Mouse (Mus musculus) bone marrow, adult 2 months (tissue): ENCODE measurements around the gene Tab1. TPM values are rescaled to one million over a fixed set of nuclear protein-coding genes. Genes with fewer than 3 reads are reported as not detected.

Experiments
- H3K27ac ChIP-seq: fragments of 200-500 bp; 2 replicates; pipeline ENCODE4 v1.5.1; 2012; ENCODE audit warnings: low read depth, mild to moderate bottlenecking, control low read depth, inconsistent platforms, low read length; ENCODE audit not compliant: control insufficient read depth, poor library complexity, insufficient read depth
- H3K4me1 ChIP-seq: fragments of 200-500 bp; 2 replicates; pipeline ENCODE4 v1.6.1; 2011; ENCODE audit warnings: low read length; ENCODE audit not compliant: control insufficient read depth, insufficient read depth
- H3K4me3 ChIP-seq: fragments of 200-500 bp; replicated peaks from 2 replicates; pipeline ENCODE3; 2011; ENCODE audit warnings: mild to moderate bottlenecking, low read depth, low read length, control low read depth; ENCODE audit not compliant: control insufficient read depth
- CTCF ChIP-seq: fragments of 200-500 bp; IDR thresholded peaks from 2 replicates; pipeline ENCODE4 v1.5.1; 2011; ENCODE audit warnings: low read length, control low read depth; ENCODE audit not compliant: control insufficient read depth, insufficient read depth
- POLR2A ChIP-seq: fragments of 200-500 bp; IDR thresholded peaks from 2 replicates; pipeline ENCODE4 v1.6.1; 2011; ENCODE audit warnings: low read depth, mild to moderate bottlenecking, control low read depth, low read length, borderline replicate concordance; ENCODE audit not compliant: control insufficient read depth
- WGBS: fragments of 180-500 bp; shearing (Covaris S2); methylation state at CpG from one replicate; pipeline ENCODE4 v1.1.7; 2018; 5-methylcytosine and 5-hydroxymethylcytosine counted together
- polyA plus RNA-seq: library from polyadenylated mRNA; stranded (reverse); fragments of >200 nt; gene quantifications from 2 replicates; pipeline ENCODE4 v1.2.4, GENCODE M21; 2011; ENCODE audit warnings: low replicate concordance; ENCODE audit not compliant: missing spikeins, insufficient read depth, insufficient read length

Tab1 gene
- polyA plus RNA-seq, 1 experiment: 26.6 TPM

DNA sequence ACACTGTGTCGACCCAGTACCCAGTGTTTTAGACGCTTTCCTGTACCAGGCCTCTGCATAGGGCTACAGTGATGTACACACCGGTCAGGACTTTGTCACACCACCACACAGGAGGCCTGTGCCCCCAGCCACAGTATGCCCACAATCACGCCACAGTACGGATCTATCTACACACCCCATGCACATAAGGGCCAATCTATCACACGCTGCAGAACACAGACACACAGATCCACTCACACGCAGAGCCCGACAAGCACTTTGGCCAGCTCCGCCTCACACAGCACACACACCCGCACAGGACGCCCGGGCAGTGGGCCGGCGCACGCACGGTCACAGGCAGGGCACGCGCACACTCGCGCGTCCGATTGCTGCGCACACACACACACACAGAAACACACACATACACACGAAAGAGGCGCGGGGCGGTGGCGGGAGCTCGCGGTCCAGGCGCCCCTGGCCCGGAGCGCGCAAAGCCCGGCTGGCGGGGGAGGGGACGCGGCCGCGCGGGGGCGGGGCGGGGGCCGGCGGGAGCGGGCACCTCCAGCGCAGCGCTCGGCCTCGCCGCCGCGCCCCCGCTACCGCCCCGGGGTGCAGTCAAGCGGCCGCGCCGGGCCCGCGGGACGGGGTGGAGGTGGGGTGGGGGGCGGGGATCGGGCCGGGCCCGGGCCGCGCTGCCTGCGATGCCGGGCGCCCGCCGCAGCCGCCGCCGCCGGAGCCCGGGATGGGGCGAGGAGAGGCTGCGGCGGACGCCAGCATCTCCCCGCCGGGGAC is 40.3 kb downstream of the Tab1 start, which contains the start of gene Mgat3:
TSS of gene Mgat3 (plus strand) at position 721 of the 771 bp plus-strand sequence.
- Histone ChIP-seq H3K4me3 (no peak within 1 kb of the TSS), H3K27ac (no peak within 1 kb of the TSS), H3K4me1 (no peaks in the 10 kb centered on the region)
- WGBS: 8% methylated on average over 51 of the region's 85 CpGs
- TF ChIP-seq POLR2A (no peak), CTCF (no peak)

DNA sequence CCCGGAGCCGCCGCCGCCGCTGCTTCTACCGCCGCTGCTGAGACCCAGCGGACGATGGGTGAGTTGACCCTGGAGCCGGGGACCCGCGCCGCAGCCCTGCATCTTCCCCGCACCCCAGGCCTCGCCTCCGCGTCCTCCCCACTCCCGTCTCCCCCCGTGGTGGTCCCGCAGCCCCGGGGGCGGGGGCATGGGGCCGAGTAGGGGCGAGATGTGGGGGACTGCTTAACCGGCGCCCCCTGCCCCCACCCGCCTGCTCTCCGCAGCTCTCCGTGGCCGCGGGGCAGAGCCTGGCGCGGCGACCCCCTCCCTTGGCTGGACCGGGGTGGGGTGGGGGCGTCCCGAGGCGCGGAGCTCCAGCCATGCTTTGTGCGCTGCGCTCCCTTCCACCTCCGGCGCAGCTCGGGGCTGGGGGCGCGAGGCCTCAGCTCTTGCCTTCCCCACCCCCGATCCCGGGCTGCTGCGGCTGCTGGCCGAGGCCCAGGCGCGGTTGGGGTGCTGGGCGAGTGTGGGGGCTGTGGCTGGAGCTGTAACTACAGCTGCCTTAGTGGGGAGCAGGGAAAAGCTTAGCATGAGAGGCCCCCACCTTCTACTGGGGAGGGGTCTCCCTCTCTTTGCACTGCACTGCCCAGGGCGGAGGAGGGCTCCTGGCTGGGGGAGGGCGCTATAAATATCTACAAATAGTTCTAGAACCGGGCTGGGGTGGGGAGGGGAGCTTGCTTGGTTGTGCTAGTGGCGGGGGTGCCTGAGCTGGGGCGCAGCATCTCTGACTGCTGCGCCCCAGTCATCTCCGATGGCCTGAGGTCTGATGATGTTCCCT is 41.1 kb downstream of the Tab1 start:
- H3K4me1 ChIP-seq: no peaks in the 10 kb centered on the region
- H3K4me3 ChIP-seq: no peak overlapping the region
- no peak overlapping the region for H3K27ac ChIP-seq
- WGBS: 5% methylated on average over 51 of the region's 60 CpGs
- no peak for TF ChIP-seq POLR2A
- no peak for TF ChIP-seq CTCF

DNA sequence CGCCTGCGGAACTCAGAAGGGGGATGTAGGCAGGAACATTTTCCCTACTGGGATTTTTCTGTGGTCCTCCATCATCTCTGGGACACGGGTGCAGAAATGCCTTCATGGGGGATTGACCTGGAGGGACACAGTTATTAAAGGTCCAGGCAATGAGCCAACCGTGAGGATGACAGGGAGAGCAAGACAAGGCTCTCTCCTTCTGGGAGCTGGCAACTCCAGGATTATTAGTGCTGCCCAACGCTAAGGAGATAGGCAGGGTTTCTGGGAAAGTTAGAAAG is 41.6 kb downstream of the Tab1 start:
- no peak overlapping the region for H3K27ac ChIP-seq
- H3K4me1 ChIP-seq: no peaks in the 10 kb centered on the region
- WGBS: 24% methylated on average over 5 of the region's 5 CpGs
- H3K4me3 ChIP-seq: no peak overlapping the region
- TF ChIP-seq CTCF (no peak), POLR2A (no peak)

GRCm38 (mm10) chr15:80175316-80175715 is 42.4 kb downstream of the Tab1 start:
- Histone ChIP-seq H3K4me3 (no peak overlapping the region), H3K4me1 (no peaks in the 10 kb centered on the region), H3K27ac (no peak overlapping the region)
- 76% methylated on average over 9 of the region's 9 CpGs for WGBS
- TF ChIP-seq CTCF: no peak
- TF ChIP-seq POLR2A: no peak

GRCm38 (mm10) chr15:80175756-80176155 is 42.8 kb downstream of the Tab1 start:
- Histone ChIP-seq H3K4me1 (no peaks in the 10 kb centered on the region), H3K4me3 (no peak overlapping the region), H3K27ac (no peak overlapping the region)
- TF ChIP-seq CTCF (no peak), POLR2A (no peak)
- WGBS: 76% methylated on average over 5 of the region's 6 CpGs

- no peak overlapping the region for H3K27ac ChIP-seq
- TF ChIP-seq CTCF (no peak), POLR2A (no peak)
- no peaks in the 10 kb centered on the region for H3K4me1 ChIP-seq
- 80% methylated on average over 7 of the region's 7 CpGs for WGBS
- H3K4me3 ChIP-seq: no peak overlapping the region
Measured at GRCm38 (mm10) chr15:80181561-80181960, 48.6 kb downstream of the Tab1 start.

- Histone ChIP-seq H3K27ac (no peak overlapping the region), H3K4me1 (no peaks in the 10 kb centered on the region), H3K4me3 (no peak overlapping the region)
- WGBS: 70% methylated on average over 4 of the region's 4 CpGs
- TF ChIP-seq CTCF: no peak
- TF ChIP-seq POLR2A: no peak
Measured at GRCm38 (mm10) chr15:80182072-80182700, 49.3 kb downstream of the Tab1 start.

DNA sequence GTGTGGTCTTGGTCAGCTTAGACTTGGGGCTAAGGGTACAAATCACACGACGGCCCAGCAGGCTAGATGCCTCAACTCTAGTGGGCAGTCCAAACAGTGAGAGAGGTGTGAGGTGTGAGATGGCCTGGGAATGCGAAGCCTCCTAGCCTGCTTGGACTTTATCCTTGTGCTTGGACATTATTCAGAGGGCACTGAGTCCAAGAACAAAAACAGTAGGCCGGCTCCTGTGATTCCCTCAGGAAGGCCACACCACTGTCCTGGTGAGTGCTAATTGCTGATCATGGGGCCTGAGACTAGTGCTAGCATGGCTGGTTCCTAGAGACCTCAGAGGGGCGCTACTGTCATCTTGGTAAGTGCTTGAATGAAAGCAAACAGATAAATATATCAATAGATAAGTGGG is 56.0 kb downstream of the Tab1 start:
- Histone ChIP-seq H3K4me1 (no peaks in the 10 kb centered on the region), H3K4me3 (no peak overlapping the region), H3K27ac (no peak overlapping the region)
- 73% methylated on average over 5 of the region's 5 CpGs for WGBS
- TF ChIP-seq CTCF (no peak), POLR2A (no peak)
